In the genomic region with DNA sequence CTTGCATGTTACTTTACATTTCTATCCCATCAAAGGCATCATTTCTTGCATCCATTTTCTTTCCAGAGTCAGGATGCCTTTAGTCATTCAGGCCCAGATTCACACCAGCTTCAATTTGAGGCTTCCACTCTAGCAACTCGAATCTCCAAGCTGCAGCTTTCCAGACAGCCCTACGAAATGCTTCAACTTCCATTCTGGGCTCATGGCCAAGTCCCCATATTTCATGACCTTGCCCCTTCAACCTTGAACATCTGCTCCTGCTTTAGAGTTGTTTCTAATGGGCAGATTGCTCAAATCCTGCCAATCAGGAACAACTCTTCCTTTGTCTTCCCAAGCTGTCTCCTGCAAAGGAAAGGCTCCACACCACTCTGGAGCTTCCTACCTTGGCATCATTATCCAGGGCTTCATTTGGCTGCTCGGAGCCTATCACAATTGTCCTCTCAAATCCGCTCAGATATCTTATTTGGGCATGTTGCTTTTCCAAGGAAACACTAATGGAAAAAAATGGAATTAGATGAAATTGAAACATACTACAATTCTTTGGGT, we compare ENCODE assay signal across 12 mouse cellular contexts.
DNase-seq lines count a peak whose midpoint lies in the region; TF ChIP-seq lines count a peak whose summit lies in the region.
"Had no signal": no experiment of that assay in that cellular context is flagged by ENCODE, and none has a peak within 500 bp of the region (broad histone marks: within the 10 kb centered on the region; RNA-seq: fewer than 3 reads in every experiment).

No protein-coding gene starts in this region.

- H3K4me1 ChIP-seq in kidney, adult 2 months (ENCODE audit: control insufficient read depth, insufficient read depth, low read length) = no peaks in the 10 kb centered on the region
- H3K4me1 ChIP-seq: hindbrain, embryonic 12.5 days; midbrain, embryonic 13.5 days had no signal

- no peak for TF ChIP-seq CTCF in kidney, adult 2 months (conservative IDR thresholded peaks at IDR 0.05; ENCODE audit: insufficient read depth, insufficient read length, low read depth, low read length)

- no peaks in the 10 kb centered on the region for H3K36me3 ChIP-seq in kidney, adult 2 months (ENCODE audit: control insufficient read depth, insufficient read depth, low read length)
- H3K36me3 ChIP-seq: hindbrain, embryonic 12.5 days; midbrain, embryonic 13.5 days had no signal

- peak; percentile 3 for DNase-seq in adrenal gland, adult 8-10 months
- no peak for DNase-seq in adrenal gland, adult 18-20 months (ENCODE audit: low spot score in 2 of 2)
- peak; percentile 11 for DNase-seq in kidney, adult 2 months
- DNase-seq in kidney, adult 11 months = no peak
- DNase-seq in ovary, adult 18-20 months (ENCODE audit: low spot score) = peak; percentile 4
- DNase-seq in ovary, postnatal 10 days (ENCODE audit: low spot score) = no peak
- peak; percentile 49 for DNase-seq in mesoderm, embryonic 11.5 days (ENCODE audit: low read depth, low spot score)
- DNase-seq in thymus, postnatal 14 days = no peak
- DNase-seq: cerebellum, adult 9-11 months; heart, adult 18-20 months had no signal

- H3K27me3 ChIP-seq in kidney, adult 2 months (replicated peaks; ENCODE audit: control insufficient read depth, insufficient read depth, low read length) = no peaks in the 10 kb centered on the region
- H3K27me3 ChIP-seq: hindbrain, embryonic 12.5 days; midbrain, embryonic 13.5 days had no signal

- no peak overlapping the region for H3K4me3 ChIP-seq in kidney, adult 2 months (ENCODE audit: insufficient read depth, low read depth, low read length)
- H3K4me3 ChIP-seq: hindbrain, embryonic 12.5 days; midbrain, embryonic 13.5 days had no signal

- no peak overlapping the region for H3K27ac ChIP-seq in kidney, adult 2 months (ENCODE audit: insufficient read depth, low read depth, low read length)
- H3K27ac ChIP-seq: hindbrain, embryonic 12.5 days; midbrain, embryonic 13.5 days had no signal

- WGBS in kidney, adult 2 months = 50% methylated on average over 4 of the region's 4 CpGs

- TF ChIP-seq POLR2A in kidney, adult 2 months (IDR thresholded peaks at IDR 0.05; ENCODE audit: low read depth, low read length) = no peak

Comparison
In these comparisons a context has a peak if more than half of its experiments do, and no peak if none do; other contexts are left out.
1. DNase-seq: peak in adrenal gland, adult 8-10 months (single experiment), kidney, adult 2 months (single experiment), ovary, adult 18-20 months (single experiment) and mesoderm, embryonic 11.5 days (single experiment); none in adrenal gland, adult 18-20 months (0 of 2), kidney, adult 11 months (single experiment), ovary, postnatal 10 days (single experiment) and thymus, postnatal 14 days (single experiment).